Mouse (Mus musculus): ENCODE results near the gene Aldh16a1. TPM values are rescaled to one million over a fixed set of nuclear protein-coding genes. Genes with fewer than 3 reads are reported as not detected.

The Aldh16a1 gene
- polyA plus RNA-seq, 1 experiment from 2014 or later = 33.4 TPM

- Histone ChIP-seq H3K4me1 (peaks cover 24% of the 10 kb centered on the region), H3K9ac (no peak overlapping the region), H3K27ac (replicated peaks) (no peak overlapping the region), H3K36me3 (peaks cover 20% of the 10 kb centered on the region), H3K4me2 (no peak overlapping the region), H3K9me3 (peaks cover 12% of the 10 kb centered on the region), H3K4me3 (0 out of 2 replicates have a peak overlapping the region, but pooled peaks have one; percentile 53), H3K27me3 (replicated peaks) (peaks cover 76% of the 10 kb centered on the region)
- no peak for ATAC-seq (ENCODE audit: extremely low read depth, insufficient number of reproducible peaks, low FRiP score, low TSS enrichment)
- WGBS = 49% methylated on average over 5 of the region's 5 CpGs
Measured at GRCm38 (mm10) chr7:45164833-45165232, 10.4 kb upstream of the Aldh16a1 start.

GRCm38 (mm10) chr7:45163735-45164490, 9.5 kb upstream of the Aldh16a1 start, which contains the start of gene Slc17a7:
Gene Slc17a7, plus strand, starts transcription at chr7:45163949.
- peak within 1 kb of the TSS; percentile 73 for H3K9ac ChIP-seq

GRCm38 (mm10) chr7:45162996-45163615, 8.7 kb upstream of the Aldh16a1 start:
- Histone ChIP-seq H3K9ac (no peak overlapping the region; the same call in 1 of the 2 replicates), H3K27ac (replicated peaks) (no peak overlapping the region), H3K4me3 (peak overlapping the region; percentile 53; the same call in 1 of the 2 replicates), H3K4me1 (peaks cover 24% of the 10 kb centered on the region), H3K4me2 (peak overlapping the region; percentile 81; the same call in 1 of the 2 replicates), H3K9me3 (no peaks in the 10 kb centered on the region), H3K36me3 (peaks cover 29% of the 10 kb centered on the region), H3K27me3 (replicated peaks) (peaks cover 59% of the 10 kb centered on the region)
- WGBS = 70% methylated on average over 9 of the region's 9 CpGs
- ATAC-seq (ENCODE audit: extremely low read depth, insufficient number of reproducible peaks, low FRiP score, low TSS enrichment) = no peak

More at GRCm38 (mm10) chr7:45163735-45164490, 9.5 kb upstream of the Aldh16a1 start, which contains the start of gene Slc17a7:
- Histone ChIP-seq H3K27ac (replicated peaks) (no peak within 1 kb of the TSS), H3K4me1 (peaks cover 24% of the 10 kb centered on the region), H3K9me3 (peaks cover 3% of the 10 kb centered on the region), H3K4me2 (peak within 1 kb of the TSS; percentile 81), H3K4me3 (peak within 1 kb of the TSS; percentile 53), H3K27me3 (replicated peaks) (peaks cover 67% of the 10 kb centered on the region), H3K36me3 (peaks cover 22% of the 10 kb centered on the region)
- WGBS = 2% methylated on average over 41 of the region's 41 CpGs
- ATAC-seq (ENCODE audit: extremely low read depth, insufficient number of reproducible peaks, low FRiP score, low TSS enrichment) = peak; percentile 43; the same call in 1 of the 2 replicates

GRCm38 (mm10) chr7:45162551-45162950, 8.2 kb upstream of the Aldh16a1 start:
- 30% methylated on average over 6 of the region's 6 CpGs for WGBS
- ATAC-seq (ENCODE audit: extremely low read depth, insufficient number of reproducible peaks, low FRiP score, low TSS enrichment) = no peak
- no peaks in the 10 kb centered on the region for H3K9me3 ChIP-seq
- peak overlapping the region; percentile 53 for H3K4me3 ChIP-seq
- H3K27me3 ChIP-seq (replicated peaks) = peaks cover 53% of the 10 kb centered on the region
- peaks cover 35% of the 10 kb centered on the region for H3K36me3 ChIP-seq
- H3K4me2 ChIP-seq = peak overlapping the region; percentile 81
- H3K9ac ChIP-seq = peak overlapping the region; percentile 71
- H3K4me1 ChIP-seq = peaks cover 24% of the 10 kb centered on the region
- H3K27ac ChIP-seq (replicated peaks) = no peak overlapping the region

GRCm38 (mm10) chr7:45161612-45162473, 7.5 kb upstream of the Aldh16a1 start:
- Histone ChIP-seq H3K27me3 (replicated peaks) (peaks cover 46% of the 10 kb centered on the region), H3K27ac (replicated peaks) (no peak overlapping the region; the same call in 1 of the 2 replicates), H3K9ac (peak overlapping the region; percentile 71), H3K9me3 (no peaks in the 10 kb centered on the region), H3K4me2 (peak overlapping the region; percentile 81), H3K4me1 (peaks cover 24% of the 10 kb centered on the region), H3K36me3 (peaks cover 39% of the 10 kb centered on the region), H3K4me3 (peak overlapping the region; percentile 53)
- 4% methylated on average over 35 of the region's 35 CpGs for WGBS
- peak; percentile 64 for ATAC-seq (ENCODE audit: extremely low read depth, insufficient number of reproducible peaks, low FRiP score, low TSS enrichment)

GRCm38 (mm10) chr7:45160866-45161265, 6.5 kb upstream of the Aldh16a1 start:
- Histone ChIP-seq H3K9me3 (no peaks in the 10 kb centered on the region), H3K36me3 (peaks cover 48% of the 10 kb centered on the region), H3K4me2 (no peak overlapping the region), H3K4me3 (no peak overlapping the region), H3K9ac (no peak overlapping the region), H3K27me3 (replicated peaks) (peaks cover 36% of the 10 kb centered on the region), H3K27ac (replicated peaks) (no peak overlapping the region), H3K4me1 (peaks cover 24% of the 10 kb centered on the region)
- no peak for ATAC-seq (ENCODE audit: extremely low read depth, insufficient number of reproducible peaks, low FRiP score, low TSS enrichment)
- 88% methylated on average over 3 of the region's 3 CpGs for WGBS

GRCm38 (mm10) chr7:45160316-45160800, 6.0 kb upstream of the Aldh16a1 start:
- Histone ChIP-seq H3K4me3 (no peak overlapping the region), H3K27ac (replicated peaks) (no peak overlapping the region), H3K27me3 (replicated peaks) (peaks cover 31% of the 10 kb centered on the region), H3K4me2 (no peak overlapping the region), H3K4me1 (peaks cover 25% of the 10 kb centered on the region), H3K9me3 (no peaks in the 10 kb centered on the region), H3K36me3 (peaks cover 48% of the 10 kb centered on the region), H3K9ac (no peak overlapping the region)
- ATAC-seq (ENCODE audit: extremely low read depth, insufficient number of reproducible peaks, low FRiP score, low TSS enrichment) = no peak
- WGBS = 88% methylated on average over 6 of the region's 6 CpGs

GRCm38 (mm10) chr7:45158991-45159390, 4.6 kb upstream of the Aldh16a1 start:
- Histone ChIP-seq H3K4me1 (peaks cover 19% of the 10 kb centered on the region), H3K4me3 (no peak overlapping the region), H3K9ac (0 out of 2 replicates have a peak overlapping the region, but pooled peaks have one; percentile 10), H3K36me3 (peaks cover 48% of the 10 kb centered on the region), H3K27me3 (replicated peaks) (peaks cover 18% of the 10 kb centered on the region), H3K27ac (replicated peaks) (no peak overlapping the region), H3K4me2 (no peak overlapping the region), H3K9me3 (no peaks in the 10 kb centered on the region)
- ATAC-seq (ENCODE audit: extremely low read depth, insufficient number of reproducible peaks, low FRiP score, low TSS enrichment) = no peak
- 91% methylated on average over 6 of the region's 6 CpGs for WGBS

GRCm38 (mm10) chr7:45157459-45157858, 3.1 kb upstream of the Aldh16a1 start:
- no peak overlapping the region for H3K4me3 ChIP-seq
- no peak overlapping the region for H3K9ac ChIP-seq
- H3K27ac ChIP-seq (replicated peaks) = no peak overlapping the region
- 80% methylated on average over 14 of the region's 14 CpGs for WGBS
- peaks cover 2% of the 10 kb centered on the region for H3K27me3 ChIP-seq (replicated peaks)
- H3K36me3 ChIP-seq = peaks cover 48% of the 10 kb centered on the region
- H3K4me1 ChIP-seq = peaks cover 19% of the 10 kb centered on the region
- ATAC-seq (ENCODE audit: extremely low read depth, insufficient number of reproducible peaks, low FRiP score, low TSS enrichment) = no peak
- no peak overlapping the region for H3K4me2 ChIP-seq
- H3K9me3 ChIP-seq = no peaks in the 10 kb centered on the region

- H3K27me3 ChIP-seq (replicated peaks) = no peaks in the 10 kb centered on the region
- peaks cover 48% of the 10 kb centered on the region for H3K36me3 ChIP-seq
- no peak for ATAC-seq (ENCODE audit: extremely low read depth, insufficient number of reproducible peaks, low FRiP score, low TSS enrichment)
- H3K9ac ChIP-seq = no peak overlapping the region
- no peak overlapping the region for H3K4me2 ChIP-seq
- H3K4me1 ChIP-seq = peaks cover 14% of the 10 kb centered on the region
- H3K27ac ChIP-seq (replicated peaks) = no peak overlapping the region
- no peak overlapping the region for H3K4me3 ChIP-seq
- 88% methylated on average over 15 of the region's 15 CpGs for WGBS
- H3K9me3 ChIP-seq = no peaks in the 10 kb centered on the region
Measured at GRCm38 (mm10) chr7:45156206-45156605, 1.8 kb upstream of the Aldh16a1 start.

All from heart, embryonic 13.5 days (tissue).